Mouse (Mus musculus) retina, embryonic 14.5 days (tissue): ENCODE measurements at regions not wholly inside any gene's neighbourhood (a gene's known extent, or its start where the extent isn't known, plus 50 kb on each side); places are given as distances from the start of the nearest gene placed in this dataset.
A peak's percentile ranks its signal among the peaks of the same experiment; 100 is the strongest.

ENCODE experiments used
- DNase-seq: peaks from one replicate; pipeline ENCODE4 v3.0.0-alpha.2; 2015; ENCODE audit warnings: low spot score

DNA sequence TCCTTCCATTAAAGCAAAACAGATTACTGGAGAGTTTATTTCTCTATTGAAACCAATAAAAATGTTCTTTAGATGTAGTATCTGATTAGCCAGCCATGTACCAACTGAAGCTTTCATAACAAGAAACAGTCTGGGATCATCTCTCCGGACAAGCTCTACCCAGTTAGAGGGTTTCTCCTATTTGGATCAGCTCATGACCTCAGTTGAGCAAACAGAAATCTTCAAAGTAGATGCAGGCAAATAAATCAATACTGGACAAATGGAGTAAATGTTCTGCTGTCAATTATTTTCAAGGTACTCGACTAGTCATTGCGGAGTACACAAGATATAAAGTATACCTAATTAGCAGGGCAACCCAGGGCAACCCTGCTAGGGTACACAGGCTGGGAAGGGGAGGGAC, 67.4 kb downstream of the Avpr1a start:
- no peak for DNase-seq

DNA sequence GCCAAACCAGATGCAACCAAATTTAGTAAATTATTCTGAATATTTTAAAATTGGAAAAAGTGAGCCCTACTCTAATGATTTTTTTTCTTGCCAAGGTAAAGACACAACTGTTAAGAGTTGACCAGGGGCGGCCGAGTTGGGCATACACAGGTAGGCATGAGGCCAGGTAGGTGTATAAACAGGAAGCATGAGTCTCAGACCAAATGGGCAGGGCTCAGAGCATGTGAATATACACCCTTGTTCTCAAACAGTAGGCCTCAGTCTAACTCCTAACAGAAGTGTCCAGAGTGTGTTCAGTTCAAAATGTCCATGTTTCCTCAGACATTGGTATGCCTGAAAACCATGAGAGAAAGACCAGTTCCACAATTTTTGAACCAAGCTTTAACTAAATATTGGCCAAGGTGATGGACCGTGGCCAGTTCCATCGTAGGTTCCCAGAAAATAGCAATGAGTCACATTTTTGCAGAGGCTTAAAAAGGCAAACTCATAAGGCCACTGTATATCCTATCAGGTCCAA, 71.0 kb downstream of the Avpr1a start:
- no peak for DNase-seq

DNA sequence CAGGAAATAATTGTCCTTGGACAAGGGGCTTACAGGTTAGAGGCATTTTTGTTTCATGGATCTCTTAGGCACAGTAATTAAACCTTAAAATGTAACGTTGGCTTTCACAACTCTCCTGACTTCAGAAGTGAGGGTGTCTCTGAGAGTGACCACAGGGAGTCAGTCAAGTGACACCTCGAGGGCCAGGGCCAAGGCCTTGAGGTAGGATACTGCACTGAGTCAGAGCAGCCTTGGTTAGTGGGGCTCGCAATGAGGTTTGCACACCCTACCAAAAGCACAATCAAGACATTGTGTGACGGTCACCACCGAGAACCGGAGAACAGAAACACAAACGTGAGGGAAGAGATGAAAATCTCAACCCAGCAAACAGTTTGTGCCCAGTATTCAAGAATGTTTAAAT, 71.7 kb downstream of the Avpr1a start:
- DNase-seq: no peak

GRCm38 (mm10) chr10:122522631-122523030, 74.3 kb downstream of the Avpr1a start:
- no peak for DNase-seq

GRCm38 (mm10) chr10:122525360-122525759, 77.1 kb downstream of the Avpr1a start:
- DNase-seq: no peak

DNA sequence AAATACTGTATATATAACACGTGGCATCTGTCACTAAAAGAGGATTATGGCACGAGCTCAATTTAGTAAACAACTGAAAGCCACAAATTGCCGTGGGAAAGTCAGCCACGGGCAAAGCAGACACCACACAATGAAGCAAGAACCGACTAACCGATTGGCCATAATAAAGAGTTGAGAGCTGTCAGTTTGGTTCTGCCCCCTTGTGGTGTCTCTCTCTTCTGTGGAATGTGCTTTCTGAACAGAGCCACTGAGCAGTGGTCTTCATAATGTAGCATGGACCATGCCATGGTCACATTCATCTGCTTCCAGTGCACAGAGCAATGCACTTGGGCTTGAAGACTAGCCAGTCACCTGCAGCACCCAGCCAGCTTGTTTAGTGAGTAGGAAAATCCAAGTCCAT, 77.5 kb downstream of the Avpr1a start:
- DNase-seq: peak; percentile 39

DNA sequence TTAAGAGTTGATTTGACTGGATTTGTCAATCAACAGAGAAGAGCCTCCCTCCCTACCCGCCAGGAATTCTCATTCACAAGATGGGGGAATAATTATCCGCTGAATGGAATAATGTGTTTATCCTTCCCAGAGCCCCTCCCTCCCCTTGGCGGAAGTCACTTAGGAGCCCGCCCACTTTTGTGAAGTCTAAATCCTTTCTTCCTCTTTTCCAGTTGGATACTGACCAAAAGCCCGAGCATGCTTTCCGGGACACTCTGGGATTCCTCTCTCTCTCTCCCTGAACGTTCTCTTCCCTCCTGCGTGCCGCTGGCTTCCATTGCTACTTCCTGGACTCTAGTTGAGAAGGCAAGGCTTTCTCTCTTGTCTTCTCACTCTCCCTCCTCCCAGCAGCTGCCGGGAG, 79.9 kb downstream of the Avpr1a start:
- DNase-seq: no peak

GRCm38 (mm10) chr10:122528973-122529703, 80.8 kb downstream of the Avpr1a start:
- peak; percentile 88 for DNase-seq

DNA sequence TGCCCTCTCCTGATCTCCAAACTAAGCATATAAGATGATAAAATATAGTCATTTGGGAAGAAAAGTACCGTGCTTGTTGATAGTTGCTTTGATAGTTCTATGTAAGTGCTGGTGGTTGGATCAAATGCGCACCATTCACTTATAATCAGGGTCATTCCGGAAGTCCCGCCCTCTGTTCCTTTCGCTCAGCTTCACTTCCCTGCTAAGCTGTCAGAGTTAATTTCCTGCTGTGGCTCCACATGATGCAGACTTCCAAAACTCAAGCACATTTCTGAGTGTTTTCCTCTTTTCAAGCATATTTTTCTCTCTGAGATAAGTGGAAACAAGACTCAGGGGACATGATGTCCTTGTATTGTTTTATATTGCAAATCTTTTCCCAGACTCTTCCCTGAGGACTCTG, 86.4 kb downstream of the Avpr1a start:
- DNase-seq: peak; percentile 39

GRCm38 (mm10) chr10:122535137-122535536, 86.8 kb downstream of the Avpr1a start:
- no peak for DNase-seq

GRCm38 (mm10) chr10:122539655-122540054, 91.4 kb downstream of the Avpr1a start:
- DNase-seq: no peak

DNA sequence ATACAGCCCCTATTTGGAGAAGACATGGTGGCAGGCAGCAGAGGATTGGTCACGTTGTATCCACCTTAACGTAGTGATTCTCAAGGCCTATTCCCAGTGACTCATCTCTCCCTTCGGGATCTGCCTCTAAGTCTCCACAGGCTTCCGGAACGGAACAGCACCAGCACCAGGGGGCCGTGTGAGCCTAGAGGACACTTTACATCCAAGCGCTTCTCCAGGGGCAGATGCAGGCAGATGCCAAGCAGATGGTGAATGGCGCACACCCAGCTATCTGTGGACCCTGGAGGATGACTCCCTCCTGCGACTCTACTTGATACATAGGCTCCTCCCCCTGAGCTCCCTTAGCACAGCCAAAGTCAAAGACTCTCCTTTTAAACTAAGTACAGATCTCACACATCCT, 94.3 kb downstream of the Avpr1a start:
- no peak for DNase-seq

GRCm38 (mm10) chr10:122544096-122544720, 95.9 kb downstream of the Avpr1a start:
- peak; percentile 91 for DNase-seq

- no peak for DNase-seq
Measured at GRCm38 (mm10) chr10:122545029-122545428, 96.7 kb downstream of the Avpr1a start.

GRCm38 (mm10) chr10:122551586-122551985, 103.3 kb downstream of the Avpr1a start:
- no peak for DNase-seq

GRCm38 (mm10) chr10:122553124-122553822, 105.0 kb downstream of the Avpr1a start:
- DNase-seq: peak; percentile 90

GRCm38 (mm10) chr10:122553851-122554250, 105.6 kb downstream of the Avpr1a start:
- no peak for DNase-seq

- DNase-seq: no peak
Measured at GRCm38 (mm10) chr10:122558660-122559059, 110.4 kb downstream of the Avpr1a start.

DNA sequence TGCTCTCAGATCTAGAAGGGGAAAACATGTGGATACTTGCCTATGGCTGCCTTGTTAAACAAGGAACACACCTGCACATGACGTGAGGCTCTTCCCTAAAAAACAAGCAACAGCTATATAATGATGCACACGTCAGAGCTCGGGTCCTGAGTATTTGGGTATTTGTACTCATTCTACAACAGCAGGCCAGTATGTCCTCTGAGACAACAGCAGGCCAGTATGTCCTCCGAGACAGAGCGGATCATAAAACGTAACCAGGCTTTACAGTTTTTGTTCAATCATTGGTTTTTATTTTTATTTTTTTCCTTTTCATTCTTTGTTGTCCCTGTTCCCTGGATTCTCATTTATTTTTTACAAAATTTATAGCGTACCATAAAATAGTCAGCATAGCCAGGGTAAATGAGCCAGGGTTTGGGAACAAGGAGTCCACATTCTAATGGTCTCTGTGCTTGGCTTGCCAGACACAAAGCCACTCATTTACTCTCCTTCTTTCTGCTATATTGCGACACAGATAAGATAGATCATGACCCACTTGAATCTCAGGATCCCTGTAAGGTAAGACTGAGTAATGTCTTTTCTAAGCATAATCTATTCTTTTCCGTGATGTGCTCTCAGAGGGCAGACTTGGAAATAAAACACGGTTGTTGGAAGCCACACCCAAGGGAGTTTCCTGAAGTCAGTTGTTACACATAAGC, 111.8 kb downstream of the Avpr1a start:
- no peak for DNase-seq

DNA sequence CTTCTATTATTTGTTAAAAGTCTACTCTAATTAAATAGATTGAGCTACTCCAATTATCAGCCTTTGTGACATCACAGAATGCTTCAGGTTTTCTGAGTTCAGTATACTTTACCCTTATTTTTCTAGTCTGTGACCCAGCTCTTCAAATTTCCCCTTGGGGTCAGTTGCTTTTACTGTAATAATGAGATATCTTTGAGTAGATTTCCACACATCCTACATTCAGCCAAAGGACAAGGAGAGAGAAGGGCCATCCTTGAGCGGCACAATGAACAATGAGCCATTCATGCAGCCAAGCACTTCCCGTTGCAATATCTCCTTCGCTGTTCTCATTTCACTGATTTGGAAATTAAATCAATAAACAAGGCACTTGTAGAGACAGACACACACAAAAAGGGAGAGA, 113.6 kb downstream of the Avpr1a start:
- peak; percentile 52 for DNase-seq

DNA sequence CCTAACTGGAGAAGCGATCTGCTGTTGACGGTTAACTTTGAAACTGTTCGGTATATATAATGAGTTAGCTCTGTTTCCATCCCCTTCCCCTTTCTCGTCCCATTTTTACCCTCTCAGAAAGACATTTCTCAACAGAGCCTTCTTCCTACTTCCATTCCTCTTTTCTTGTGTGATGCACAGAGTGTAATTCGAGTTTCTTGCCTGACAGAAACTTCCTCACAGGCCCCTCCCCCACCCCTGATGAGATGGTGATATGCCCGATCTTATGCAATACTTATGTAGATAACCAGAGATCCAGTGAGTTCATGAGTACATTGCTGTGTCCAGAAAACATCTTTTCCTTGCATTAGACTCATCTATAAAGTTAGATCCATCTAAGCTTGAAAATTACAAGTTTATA, 114.2 kb downstream of the Avpr1a start:
- DNase-seq: no peak

GRCm38 (mm10) chr10:122563973-122564372, 114.6 kb upstream of the Ppm1h start:
- peak; percentile 50 for DNase-seq
